Mouse (Mus musculus): Measurements from ENCODE around the gene Slc35f6.

DNA sequence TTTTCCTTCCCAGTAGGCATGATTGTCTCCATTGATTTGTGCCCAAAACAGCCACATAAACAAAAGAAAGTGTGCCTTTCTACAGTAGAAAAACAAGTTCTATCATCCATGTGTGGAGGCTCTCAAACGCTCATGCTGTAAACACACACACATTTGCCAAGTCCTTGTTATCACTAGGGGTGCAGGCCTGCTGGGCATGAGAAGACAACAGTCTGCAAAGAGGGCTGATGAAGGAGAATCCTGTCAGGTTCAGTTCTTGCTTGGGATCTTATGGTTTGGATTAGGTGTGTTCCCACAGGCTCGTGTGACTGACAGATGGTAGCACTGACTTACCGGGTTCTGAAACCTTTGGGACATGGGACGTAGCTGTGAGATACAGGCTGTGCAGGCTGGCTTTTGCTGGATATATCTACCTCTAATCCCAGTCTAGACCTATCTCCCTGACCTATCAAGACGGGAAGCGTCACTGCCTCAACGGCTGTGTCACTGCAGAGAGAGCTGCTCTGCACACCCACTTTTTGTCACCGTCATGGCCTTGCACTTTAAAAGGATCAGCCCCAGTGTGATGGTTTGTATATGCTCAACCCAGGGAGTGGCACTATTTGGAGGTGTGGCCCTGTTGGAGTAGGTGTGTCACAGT, 52.7 kb downstream of the Slc35f6 start:
- TF ChIP-seq CTCF (IDR thresholded peaks at IDR 0.05; ENCODE audit: borderline replicate concordance, control insufficient read depth, extremely low read depth, insufficient read depth, low read length, poor library complexity) (no peak), POLR2A (IDR thresholded peaks at IDR 0.05; ENCODE audit: control insufficient read depth, extremely low read depth, insufficient read depth, low read length, poor library complexity) (no peak)

All from thymus, adult 2 months (tissue).